Mouse (Mus musculus) lung, adult 2 months (tissue): ENCODE measurements at regions not wholly inside any gene's neighbourhood (a gene's known extent, or its start where the extent isn't known, plus 50 kb on each side); places are given as distances from the start of the nearest gene placed in this dataset.

ENCODE experiments used
- CTCF ChIP-seq: fragments of 200-500 bp; IDR thresholded peaks from 2 replicates; pipeline ENCODE4 v1.5.1; 2011; ENCODE audit warnings: mild to moderate bottlenecking, low read length, control low read depth; ENCODE audit not compliant: insufficient read depth
- POLR2A ChIP-seq: fragments of 200-500 bp; IDR thresholded peaks from 2 replicates; pipeline ENCODE4 v1.6.1; 2011; ENCODE audit warnings: low read depth, mild to moderate bottlenecking, control low read depth, low read length, borderline replicate concordance; ENCODE audit errors: extremely low read depth

- TF ChIP-seq CTCF: no peak
- TF ChIP-seq POLR2A: no peak
Measured at GRCm38 (mm10) chr15:97610767-97611166, 94.9 kb downstream of the Rpap3 start.
